Mouse (Mus musculus): ENCODE measurements around the gene Gemin5.

- TF ChIP-seq CTCF (conservative IDR thresholded peaks at IDR 0.05; ENCODE audit: low read length) (no peak), NANOG (IDR thresholded peaks at IDR 0.05; ENCODE audit: borderline replicate concordance, low read length) (no peak)
Measured at GRCm38 (mm10) chr11:58216823-58217222, 48.5 kb upstream of the Gemin5 start.

Data from E14TG2a.4 (cell line).